Mouse (Mus musculus): ENCODE data around the gene Ambn. TPM values are rescaled to one million over a fixed set of nuclear protein-coding genes. Genes with fewer than 3 reads are reported as not detected.

Ambn gene
- polyA plus RNA-seq, 1 experiment: not detected

DNA sequence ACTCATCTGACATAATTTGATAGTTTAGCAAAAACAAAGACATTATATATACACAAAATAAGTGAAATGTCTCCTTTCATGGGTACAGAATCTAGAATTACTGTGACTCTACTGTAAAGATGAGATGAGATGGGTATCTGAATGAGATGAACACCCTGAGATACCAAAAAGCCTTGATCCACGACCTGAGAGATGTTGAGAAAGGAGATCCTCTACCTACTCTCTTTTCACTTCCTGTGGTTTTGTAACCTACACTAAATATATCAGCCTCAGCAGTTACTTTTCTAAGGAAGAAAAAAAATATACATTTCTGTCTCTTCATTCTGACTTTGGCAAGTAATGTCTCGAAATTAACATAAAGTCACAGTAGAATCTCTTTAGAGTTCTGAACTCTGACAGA, 33.2 kb downstream of the Ambn start:
- H3K36me3 ChIP-seq (ENCODE audit: control insufficient read depth, insufficient read depth, low read length): no peaks in the 10 kb centered on the region
- no peaks in the 10 kb centered on the region for H3K4me1 ChIP-seq (ENCODE audit: control insufficient read depth, insufficient read depth, insufficient read length)
- H3K4me3 ChIP-seq (ENCODE audit: extremely low read depth, insufficient read depth, insufficient read length): no peak overlapping the region
- no peaks in the 10 kb centered on the region for H3K27me3 ChIP-seq (ENCODE audit: control insufficient read depth, insufficient read depth, low read length)
- TF ChIP-seq CTCF (IDR thresholded peaks at IDR 0.05; ENCODE audit: extremely low read depth, insufficient read depth, insufficient read length, insufficient replicate concordance): no peak
- 18% methylated on average over 2 of the region's 2 CpGs for WGBS
- no peak overlapping the region for H3K27ac ChIP-seq (ENCODE audit: insufficient read depth, low read length)
- no peak for DNase-seq (ENCODE audit: low read depth in 1 of 2, low spot score in 2 of 2)

DNA sequence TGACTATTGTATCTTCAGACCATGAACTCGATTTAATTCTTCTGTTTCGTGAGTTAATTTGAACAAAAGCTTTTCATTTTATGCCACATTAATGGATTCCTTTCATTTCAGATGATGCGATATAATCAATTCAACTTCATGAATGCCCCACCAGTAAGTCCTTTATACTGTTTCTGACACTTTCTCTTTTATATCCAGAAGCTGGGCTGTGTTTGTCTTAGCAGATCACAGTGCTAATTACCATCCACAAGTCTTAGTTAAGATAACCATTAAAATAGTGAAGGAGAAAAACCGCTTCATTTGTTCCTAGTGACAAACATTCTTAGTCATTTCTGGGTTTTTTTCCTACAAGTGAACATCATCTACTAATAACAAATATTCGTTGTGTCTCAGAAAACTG, 35.3 kb downstream of the Ambn start:
- DNase-seq (ENCODE audit: low read depth in 1 of 2, low spot score in 2 of 2): no peak
- no peaks in the 10 kb centered on the region for H3K36me3 ChIP-seq (ENCODE audit: control insufficient read depth, insufficient read depth, low read length)
- no peaks in the 10 kb centered on the region for H3K4me1 ChIP-seq (ENCODE audit: control insufficient read depth, insufficient read depth, insufficient read length)
- no peak overlapping the region for H3K4me3 ChIP-seq (ENCODE audit: extremely low read depth, insufficient read depth, insufficient read length)
- H3K27me3 ChIP-seq (ENCODE audit: control insufficient read depth, insufficient read depth, low read length): no peaks in the 10 kb centered on the region
- 87% methylated on average over 5 of the region's 5 CpGs for WGBS
- TF ChIP-seq CTCF (IDR thresholded peaks at IDR 0.05; ENCODE audit: extremely low read depth, insufficient read depth, insufficient read length, insufficient replicate concordance): no peak
- no peak for TF ChIP-seq POLR2A (IDR thresholded peaks at IDR 0.05; ENCODE audit: low read depth, low read length)
- no peak overlapping the region for H3K27ac ChIP-seq (ENCODE audit: insufficient read depth, low read length)

DNA sequence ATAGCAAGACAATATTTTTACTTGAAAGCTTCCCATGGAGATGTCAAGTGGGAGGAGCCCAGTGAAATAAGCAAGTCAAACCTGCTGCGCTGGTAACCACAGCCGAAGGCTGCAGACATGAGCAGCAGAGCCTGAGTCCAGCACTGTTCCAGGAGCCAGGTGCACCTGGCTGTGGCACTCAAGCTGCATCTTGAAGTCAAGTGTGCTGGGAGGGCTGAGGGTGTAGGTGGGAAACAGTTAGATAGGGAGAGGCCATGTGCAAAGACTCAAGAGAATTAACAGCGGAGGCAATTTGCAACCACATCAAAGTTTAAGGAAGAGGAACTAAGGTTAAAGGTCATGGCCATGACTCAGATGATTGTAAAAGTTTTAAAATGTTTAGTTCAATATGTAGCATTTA, 44.0 kb downstream of the Ambn start:
- Histone ChIP-seq H3K4me3 (ENCODE audit: extremely low read depth, insufficient read depth, insufficient read length) (no peak overlapping the region), H3K27ac (ENCODE audit: insufficient read depth, low read length) (no peak overlapping the region), H3K27me3 (ENCODE audit: control insufficient read depth, insufficient read depth, low read length) (no peaks in the 10 kb centered on the region), H3K36me3 (ENCODE audit: control insufficient read depth, insufficient read depth, low read length) (no peaks in the 10 kb centered on the region), H3K4me1 (ENCODE audit: control insufficient read depth, insufficient read depth, insufficient read length) (peaks cover 3% of the 10 kb centered on the region; the same call in 1 of the 2 replicates)
- TF ChIP-seq POLR2A (IDR thresholded peaks at IDR 0.05; ENCODE audit: low read depth, low read length) (no peak), CTCF (IDR thresholded peaks at IDR 0.05; ENCODE audit: extremely low read depth, insufficient read depth, insufficient read length, insufficient replicate concordance) (no peak)
- 35% methylated on average over 3 of the region's 3 CpGs for WGBS
- no peak for DNase-seq (ENCODE audit: low read depth in 1 of 2, low spot score in 2 of 2)

DNA sequence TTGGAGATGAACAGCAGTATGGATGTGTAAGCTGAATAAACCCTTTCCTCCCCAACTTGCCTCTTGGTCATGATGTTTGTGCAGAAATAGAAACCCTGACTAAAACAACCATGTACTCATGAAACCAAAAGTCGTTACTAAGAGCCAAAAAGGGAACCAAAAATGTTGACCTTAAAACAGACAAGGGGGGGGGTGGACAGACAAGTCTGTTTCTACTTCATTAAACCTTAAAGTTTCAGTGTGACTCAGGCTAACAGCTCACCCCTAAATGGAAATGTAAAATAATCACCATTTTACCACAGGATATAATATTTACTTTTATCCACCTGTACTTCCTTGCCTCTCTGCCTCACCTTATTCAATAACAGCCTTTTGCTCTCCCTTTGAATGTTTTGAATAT, 52.8 kb downstream of the Ambn start:
- 3% methylated on average over 1 of the region's 1 CpGs for WGBS

DNA sequence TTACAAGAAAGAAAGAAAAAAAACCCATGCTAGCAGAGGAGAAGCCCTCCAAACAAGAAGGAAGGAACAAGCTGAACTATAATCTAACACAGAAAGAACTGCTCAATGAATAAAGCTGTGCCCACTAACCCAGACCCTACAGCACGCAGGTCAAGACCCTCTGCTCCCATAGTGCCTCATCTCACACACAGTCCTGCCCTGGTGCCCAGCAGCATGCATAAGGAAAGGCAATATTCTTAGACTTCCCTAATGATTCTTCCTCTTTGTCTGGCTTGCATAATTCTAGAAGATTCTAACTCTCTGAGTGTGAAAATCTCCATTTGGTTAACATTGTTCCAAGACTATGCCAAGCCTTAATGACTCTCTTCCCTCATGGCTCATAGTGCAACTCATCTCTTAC, 53.2 kb downstream of the Ambn start:
- H3K27me3 ChIP-seq (ENCODE audit: control insufficient read depth, insufficient read depth, low read length): no peaks in the 10 kb centered on the region
- no peak for TF ChIP-seq POLR2A (IDR thresholded peaks at IDR 0.05; ENCODE audit: low read depth, low read length)
- no peak for TF ChIP-seq CTCF (IDR thresholded peaks at IDR 0.05; ENCODE audit: extremely low read depth, insufficient read depth, insufficient read length, insufficient replicate concordance)
- peaks cover 2% of the 10 kb centered on the region; the same call in 1 of the 2 replicates for H3K4me1 ChIP-seq (ENCODE audit: control insufficient read depth, insufficient read depth, insufficient read length)
- no peak for DNase-seq (ENCODE audit: low read depth in 1 of 2, low spot score in 2 of 2)
- H3K4me3 ChIP-seq (ENCODE audit: extremely low read depth, insufficient read depth, insufficient read length): no peak overlapping the region
- peak overlapping the region; percentile 56 for H3K27ac ChIP-seq (ENCODE audit: insufficient read depth, low read length)
- H3K36me3 ChIP-seq (ENCODE audit: control insufficient read depth, insufficient read depth, low read length): no peaks in the 10 kb centered on the region
- 63% methylated on average over 1 of the region's 1 CpGs for WGBS

More for the DNA sequence above, 52.8 kb downstream of the Ambn start:
- H3K36me3 ChIP-seq (ENCODE audit: control insufficient read depth, insufficient read depth, low read length): no peaks in the 10 kb centered on the region
- peak in 1 of 2 experiments; percentile 32 for DNase-seq (ENCODE audit: low read depth in 1 of 2, low spot score in 2 of 2)
- no peaks in the 10 kb centered on the region for H3K27me3 ChIP-seq (ENCODE audit: control insufficient read depth, insufficient read depth, low read length)
- peaks cover 2% of the 10 kb centered on the region; the same call in 1 of the 2 replicates for H3K4me1 ChIP-seq (ENCODE audit: control insufficient read depth, insufficient read depth, insufficient read length)
- no peak overlapping the region for H3K27ac ChIP-seq (ENCODE audit: insufficient read depth, low read length)
- no peak overlapping the region for H3K4me3 ChIP-seq (ENCODE audit: extremely low read depth, insufficient read depth, insufficient read length)
- TF ChIP-seq POLR2A (IDR thresholded peaks at IDR 0.05; ENCODE audit: low read depth, low read length): no peak
- TF ChIP-seq CTCF (IDR thresholded peaks at IDR 0.05; ENCODE audit: extremely low read depth, insufficient read depth, insufficient read length, insufficient replicate concordance): no peak

Other genes starting within 250 kb of the Ambn start
- not detected in 2 replicates for gene Gm7714, start 187.1 kb upstream of the Ambn start, polyA plus RNA-seq (2012; rRNA removed)
- gene Prol1, start 138.7 kb upstream of the Ambn start, polyA plus RNA-seq (2012; rRNA removed): not detected in 2 replicates
- gene Amtn, start 79.9 kb upstream of the Ambn start, polyA plus RNA-seq (2012; rRNA removed): not detected in 2 replicates
- gene Enam, start 32.0 kb downstream of the Ambn start, polyA plus RNA-seq (2012; rRNA removed): not detected in 2 replicates
- 383 and 430 TPM in 2 replicates for gene Jchain, start 71.9 kb downstream of the Ambn start, polyA plus RNA-seq (2012; rRNA removed)
- gene Utp3, start 98.5 kb downstream of the Ambn start, polyA plus RNA-seq (2012; rRNA removed): 9.3 and 14.0 TPM in 2 replicates
- 3.7 and 4.7 TPM in 2 replicates for gene Rufy3, start 109.0 kb downstream of the Ambn start, polyA plus RNA-seq (2012; rRNA removed)
- gene Grsf1, start 220.2 kb downstream of the Ambn start, polyA plus RNA-seq (2012; rRNA removed): 12.0 and 18.6 TPM in 2 replicates